Mouse (Mus musculus) CH12.LX (cell line): Measurements from ENCODE around the gene Dip2a. TPM values are rescaled to one million over a fixed set of nuclear protein-coding genes. Genes with fewer than 3 reads are reported as not detected.
A peak's percentile ranks its signal among the peaks of the same experiment; 100 is the strongest.

ENCODE experiments used
- DNase-seq: peaks from one replicate; pipeline ENCODE4 v3.0.0-alpha.2; 2013; ENCODE audit errors: extremely low read depth
- H3K27ac ChIP-seq: 2 replicates; pipeline ENCODE4 v1.5.1; 2012; ENCODE audit warnings: low read depth, mild to moderate bottlenecking, control low read depth, moderate library complexity; ENCODE audit not compliant: insufficient read depth
- H3K27me3 ChIP-seq: replicated peaks from 2 replicates; pipeline ENCODE3; 2012; ENCODE audit warnings: inconsistent platforms
- H3K36me3 ChIP-seq, 2 experiments: replicated peaks in 1 of 2; 2 replicates each; pipeline versions ENCODE3 to v1.6.1; 2012; ENCODE audit warnings: inconsistent platforms in 1 of 2, low read length in 1 of 2, mild to moderate bottlenecking in 1 of 2, mixed read lengths in 1 of 2, moderate library complexity in 1 of 2; ENCODE audit not compliant: control insufficient read depth in 1 of 2, insufficient read depth in 1 of 2
- H3K4me1 ChIP-seq, 2 experiments: 2 replicates each; pipeline ENCODE4 v1.6.1; 2012; ENCODE audit warnings: inconsistent platforms in 1 of 2, moderate library complexity in 1 of 2; ENCODE audit not compliant: insufficient read depth in 2 of 2, control insufficient read depth in 1 of 2
- H3K4me2 ChIP-seq: 2 replicates; pipeline ENCODE4 v1.6.1; 2012; ENCODE audit warnings: low read depth, mild to moderate bottlenecking, control low read depth; ENCODE audit not compliant: poor library complexity, insufficient read depth, severe bottlenecking
- H3K4me3 ChIP-seq, 3 experiments: fragments of 150-350 bp in 1 of 3; sonication (generic) in 1 of 3; replicated peaks in 1 of 3; 2 replicates each; pipeline versions ENCODE3 to v1.5.1; 2011 to 2012; ENCODE audit warnings: low read depth in 2 of 3, low read length in 2 of 3, mild to moderate bottlenecking in 2 of 3, moderate library complexity in 2 of 3, control low read depth in 1 of 3, improper control_type of control experiment in 1 of 3, inconsistent platforms in 1 of 3, mixed read lengths in 1 of 3; ENCODE audit not compliant: poor library complexity in 1 of 3
- H3K79me2 ChIP-seq: replicated peaks from 2 replicates; pipeline ENCODE4 v1.6.1; 2012; ENCODE audit warnings: mild to moderate bottlenecking, moderate library complexity; ENCODE audit not compliant: control insufficient read depth, poor library complexity, insufficient read depth, severe bottlenecking; ENCODE audit errors: extremely low read depth
- H3K9ac ChIP-seq: 2 replicates; pipeline ENCODE4 v1.6.1; 2012; ENCODE audit warnings: low read depth, mild to moderate bottlenecking, control low read depth, moderate library complexity; ENCODE audit not compliant: insufficient read depth
- H3K9me3 ChIP-seq: replicated peaks from 2 replicates; pipeline ENCODE3; 2012; ENCODE audit warnings: low read length, inconsistent platforms, mixed read lengths
- BHLHE40 ChIP-seq: IDR thresholded peaks from 2 replicates; pipeline ENCODE4 v1.6.1; 2011; ENCODE audit warnings: mild to moderate bottlenecking, low read depth, low read length, improper control_type of control experiment
- CHD1 ChIP-seq: IDR thresholded peaks from 2 replicates; pipeline ENCODE4 v1.6.1; 2012; ENCODE audit warnings: low read depth, low read length, improper control_type of control experiment, inconsistent platforms
- CTCF ChIP-seq, 2 experiments: IDR thresholded peaks in 1 of 2; conservative IDR thresholded peaks in 1 of 2; 2 replicates each; pipeline ENCODE4 v1.5.1; 2011 to 2012; ENCODE audit warnings: low read depth in 2 of 2, low read length in 2 of 2, improper control_type of control experiment in 1 of 2, inconsistent platforms in 1 of 2, mild to moderate bottlenecking in 1 of 2, moderate library complexity in 1 of 2
- ELF1 ChIP-seq: IDR thresholded peaks from 2 replicates; pipeline ENCODE4 v1.6.1; 2014; ENCODE audit warnings: low read depth, mild to moderate bottlenecking, inconsistent platforms, low read length, improper control_type of control experiment
- GABPA ChIP-seq: IDR thresholded peaks from 2 replicates; pipeline ENCODE4 v1.6.1; 2012; ENCODE audit warnings: low read depth, low read length, improper control_type of control experiment, inconsistent platforms; ENCODE audit not compliant: insufficient replicate concordance
- HCFC1 ChIP-seq: IDR thresholded peaks from 2 replicates; pipeline ENCODE4 v1.6.1; 2012; ENCODE audit warnings: low read depth, mild to moderate bottlenecking, inconsistent platforms, low read length, improper control_type of control experiment
- JUN ChIP-seq: IDR thresholded peaks from 2 replicates; pipeline ENCODE4 v1.6.1; 2011; ENCODE audit warnings: low read depth, mild to moderate bottlenecking, low read length, improper control_type of control experiment, moderate library complexity; ENCODE audit not compliant: insufficient read depth
- JUND ChIP-seq: conservative IDR thresholded peaks from 2 replicates; pipeline ENCODE4 v1.6.1; 2011; ENCODE audit warnings: low read depth, low read length, improper control_type of control experiment
- KAT2A ChIP-seq: IDR thresholded peaks from 2 replicates; pipeline ENCODE4 v1.6.1; 2012; ENCODE audit warnings: low read length, improper control_type of control experiment, inconsistent platforms; ENCODE audit not compliant: insufficient replicate concordance
- MAZ ChIP-seq: IDR thresholded peaks from 2 replicates; pipeline ENCODE4 v1.6.1; 2012; ENCODE audit warnings: low read depth, mild to moderate bottlenecking, inconsistent platforms, low read length, improper control_type of control experiment, moderate library complexity
- MEF2A ChIP-seq: IDR thresholded peaks from 2 replicates; pipeline ENCODE4 v1.6.1; 2014; ENCODE audit warnings: low read depth, mild to moderate bottlenecking, inconsistent platforms, low read length, improper control_type of control experiment, borderline replicate concordance
- MYC ChIP-seq: IDR thresholded peaks from 2 replicates; pipeline ENCODE4 v1.6.1; 2011; ENCODE audit warnings: low read depth, mild to moderate bottlenecking, improper control_type of control experiment, low read length
- NELFE ChIP-seq: IDR thresholded peaks from 2 replicates; pipeline ENCODE4 v1.6.1; 2011; ENCODE audit warnings: low read depth, low read length, improper control_type of control experiment
- PAX5 ChIP-seq: IDR thresholded peaks from 2 replicates; pipeline ENCODE4 v1.6.1; 2012; ENCODE audit warnings: low read length, inconsistent platforms, mixed read lengths
- POLR2AphosphoS2 ChIP-seq: IDR thresholded peaks from 2 replicates; pipeline ENCODE4 v1.6.1; 2011; ENCODE audit warnings: low read depth, low read length, improper control_type of control experiment
- RAD21 ChIP-seq: IDR thresholded peaks from 2 replicates; pipeline ENCODE4 v1.6.1; 2011; ENCODE audit warnings: low read depth, mild to moderate bottlenecking, low read length, improper control_type of control experiment, moderate library complexity
- SIN3A ChIP-seq: IDR thresholded peaks from 2 replicates; pipeline ENCODE4 v1.6.1; 2012; ENCODE audit warnings: low read length, improper control_type of control experiment, inconsistent platforms
- SMC3 ChIP-seq: IDR thresholded peaks from 2 replicates; pipeline ENCODE4 v1.6.1; 2011; ENCODE audit warnings: low read depth, low read length, improper control_type of control experiment
- TBP ChIP-seq: conservative IDR thresholded peaks from 2 replicates; pipeline ENCODE4 v1.6.1; 2011; ENCODE audit warnings: low read depth, low read length, improper control_type of control experiment
- TCF12 ChIP-seq: IDR thresholded peaks from 2 replicates; pipeline ENCODE4 v1.6.1; 2014; ENCODE audit warnings: low read depth, mild to moderate bottlenecking, inconsistent platforms, low read length, improper control_type of control experiment
- UBTF ChIP-seq: IDR thresholded peaks from 2 replicates; pipeline ENCODE4 v1.6.1; 2012; ENCODE audit warnings: low read depth, mild to moderate bottlenecking, inconsistent platforms, low read length, improper control_type of control experiment, moderate library complexity
- ZC3H11A ChIP-seq: IDR thresholded peaks from 2 replicates; pipeline ENCODE4 v1.6.1; 2012; ENCODE audit warnings: low read depth, mild to moderate bottlenecking, inconsistent platforms, low read length, improper control_type of control experiment
- ZMIZ1 ChIP-seq: IDR thresholded peaks from 2 replicates; pipeline ENCODE4 v1.6.1; 2012; ENCODE audit warnings: low read depth, mild to moderate bottlenecking, inconsistent platforms, low read length, improper control_type of control experiment
- ZNF384 ChIP-seq: IDR thresholded peaks from 2 replicates; pipeline ENCODE4 v1.6.1; 2012; ENCODE audit warnings: low read depth, low read length, improper control_type of control experiment, inconsistent platforms
- dilution Hi-C: fragments of 300-500 bp; cut with MboI; formaldehyde crosslinking; loops from 2 replicates; pipeline ENCODE4 v1.14.3; 2020; ENCODE audit warnings: low sequenced_read_pairs; ENCODE audit not compliant: extremely low pct_unique_long_range_greater_than_20kb, extremely low pct_ligation_motif_present
- in situ Hi-C: fragments of 300-500 bp; cut with MboI; formaldehyde crosslinking; loops from 3 replicates; pipeline ENCODE4 v1.14.3; 2019; ENCODE audit warnings: low sequenced_read_pairs, low pct_ligation_motif_present, low pct_unique_long_range_greater_than_20kb, mixed read lengths
- polyA plus RNA-seq: library from polyadenylated mRNA; unstranded; fragments of >175 nt; gene quantifications from 2 replicates; pipeline ENCODE4 v1.2.1, GENCODE M21; 2012; ENCODE audit warnings: low read depth; ENCODE audit not compliant: insufficient read length
- total RNA-seq, 2 experiments: library from RNA; depleted of rRNA; stranded (reverse); fragments of 300-350 nt in 1 of 2; fragments of >200 nt in 1 of 2; gene quantifications; 2 replicates each; pipeline ENCODE4 v1.2.3; 2012 to 2014

Gene Dip2a
- total and polyA plus RNA-seq, 3 experiments: 0.97 to 2.4 (median 1.5) TPM

GRCm38 (mm10) chr10:76271238-76271637 is 73.9 kb downstream of the Dip2a start (continued):
- TF ChIP-seq GABPA: no peak
- TF ChIP-seq JUN: no peak
- TF ChIP-seq PAX5: no peak
- no peak for TF ChIP-seq ELF1
- peak; percentile 47; the same call in 1 of the 2 replicates for TF ChIP-seq BHLHE40
- TF ChIP-seq CHD1: no peak
- no peak for TF ChIP-seq SIN3A
- TF ChIP-seq SMC3: peak; percentile 64
- no peak for TF ChIP-seq ZMIZ1

GRCm38 (mm10) chr10:76262431-76262830 is 82.7 kb downstream of the Dip2a start:
- no peak overlapping the region for H3K27ac ChIP-seq
- H3K9me3 ChIP-seq: no peaks in the 10 kb centered on the region
- TF ChIP-seq HCFC1: no peak
- no peak for TF ChIP-seq MEF2A
- no peak for TF ChIP-seq KAT2A
- TF ChIP-seq GABPA: no peak
- H3K36me3 ChIP-seq: peaks cover 0 to 6% of the 10 kb centered on the region in 2 experiments
- dilution Hi-C loops: no loop called here
- no peak overlapping the region for H3K4me2 ChIP-seq
- in situ Hi-C loops: no loop called here
- peaks cover 0 to 6% of the 10 kb centered on the region in 2 experiments; a peak in 2 of 4 replicates for H3K4me1 ChIP-seq
- no peaks in the 10 kb centered on the region for H3K27me3 ChIP-seq
- H3K4me3 ChIP-seq: no peak overlapping the region
- no peak for DNase-seq
- no peak overlapping the region for H3K9ac ChIP-seq
- H3K79me2 ChIP-seq: no peaks in the 10 kb centered on the region

GRCm38 (mm10) chr10:76261447-76261846 is 83.6 kb downstream of the Dip2a start:
- Histone ChIP-seq H3K9ac (no peak overlapping the region), H3K36me3 (peaks cover 0 to 6% of the 10 kb centered on the region in 2 experiments), H3K27me3 (no peaks in the 10 kb centered on the region), H3K9me3 (no peaks in the 10 kb centered on the region), H3K79me2 (no peaks in the 10 kb centered on the region), H3K27ac (no peak overlapping the region), H3K4me2 (no peak overlapping the region), H3K4me3 (no peak overlapping the region), H3K4me1 (peaks cover 0 to 6% of the 10 kb centered on the region in 2 experiments; a peak in 2 of 4 replicates)
- DNase-seq: no peak
- TF ChIP-seq JUND (no peak), TBP (no peak), UBTF (no peak), GABPA (no peak), ZC3H11A (no peak), POLR2AphosphoS2 (no peak), JUN (no peak), HCFC1 (no peak), CTCF (conservative IDR thresholded peaks at IDR 0.05 in 1 of 2, IDR thresholded peaks at IDR 0.05 in 1 of 2; ENCODE audit: low read depth in 2 of 2, low read length in 2 of 2) (no peak), RAD21 (no peak), MAZ (no peak), NELFE (no peak), MYC (no peak), ELF1 (no peak), ZMIZ1 (no peak), SIN3A (no peak), MEF2A (no peak), ZNF384 (no peak), TCF12 (no peak)
- in situ Hi-C loops: no loop called here
- dilution Hi-C loops: no loop called here
